Mouse (Mus musculus) MEL (cell line): ENCODE measurements around the gene Fra10ac1. TPM values are rescaled to one million over a fixed set of nuclear protein-coding genes. Genes with fewer than 3 reads are reported as not detected.

ENCODE experiments used
- DNase-seq: peaks from one replicate; pipeline ENCODE4 v3.0.0; 2011; ENCODE audit warnings: low read depth, low spot score
- H3K27ac ChIP-seq: 2 replicates; pipeline ENCODE4 v1.5.1; 2012; ENCODE audit warnings: low read depth, mild to moderate bottlenecking, control low read depth, low read length, moderate library complexity; ENCODE audit not compliant: control insufficient read depth
- H3K27me3 ChIP-seq, 2 experiments: fragments of 150-350 bp in 1 of 2; sonication (generic) in 1 of 2; 2 replicates each; pipeline ENCODE4 v1.6.1; 2012; ENCODE audit warnings: low read length in 2 of 2, mild to moderate bottlenecking in 2 of 2, improper control_type of control experiment in 1 of 2, moderate library complexity in 1 of 2; ENCODE audit not compliant: insufficient read depth in 2 of 2, control insufficient read depth in 1 of 2
- H3K36me3 ChIP-seq, 2 experiments: 2 replicates each; pipeline ENCODE4 v1.6.1; 2012 to 2014; ENCODE audit warnings: low read length in 2 of 2, improper control_type of control experiment in 1 of 2, inconsistent platforms in 1 of 2, mild to moderate bottlenecking in 1 of 2; ENCODE audit not compliant: insufficient read depth in 2 of 2, control insufficient read depth in 1 of 2
- H3K4me1 ChIP-seq, 2 experiments: fragments of 150-350 bp in 1 of 2; sonication (generic) in 1 of 2; 2 replicates each; pipeline ENCODE4 v1.6.1; 2012; ENCODE audit warnings: low read length in 2 of 2, improper control_type of control experiment in 1 of 2, mild to moderate bottlenecking in 1 of 2; ENCODE audit not compliant: insufficient read depth in 2 of 2, control insufficient read depth in 1 of 2
- H3K4me3 ChIP-seq, 2 experiments: fragments of 150-350 bp in 1 of 2; sonication (generic) in 1 of 2; 2 replicates each; pipeline ENCODE4 v1.5.1; 2012; ENCODE audit warnings: low read depth in 2 of 2, low read length in 2 of 2, mild to moderate bottlenecking in 2 of 2, moderate library complexity in 2 of 2, control low read depth in 1 of 2, improper control_type of control experiment in 1 of 2; ENCODE audit not compliant: control insufficient read depth in 1 of 2, insufficient read depth in 1 of 2
- H3K79me2 ChIP-seq: 2 replicates; pipeline ENCODE4 v1.6.1; 2012; ENCODE audit warnings: mild to moderate bottlenecking, low read length, moderate library complexity; ENCODE audit not compliant: control insufficient read depth, poor library complexity, insufficient read depth
- H3K9ac ChIP-seq: 2 replicates; pipeline ENCODE4 v1.6.1; 2012; ENCODE audit warnings: low read depth, mild to moderate bottlenecking, control low read depth, low read length, moderate library complexity; ENCODE audit not compliant: control insufficient read depth, poor library complexity, severe bottlenecking
- H3K9me3 ChIP-seq: fragments of 150-350 bp; sonication (generic); replicated peaks from 2 replicates; pipeline ENCODE4 v1.6.1; 2012; ENCODE audit warnings: mild to moderate bottlenecking, low read length, improper control_type of control experiment, moderate library complexity; ENCODE audit not compliant: insufficient read depth
- BHLHE40 ChIP-seq: IDR thresholded peaks from 2 replicates; pipeline ENCODE4 v1.6.1; 2012; ENCODE audit warnings: low read depth, mild to moderate bottlenecking, inconsistent platforms, low read length, improper control_type of control experiment, borderline replicate concordance
- CHD1 ChIP-seq: IDR thresholded peaks from 2 replicates; pipeline ENCODE4 v1.6.1; 2012; ENCODE audit warnings: low read depth, mild to moderate bottlenecking, inconsistent platforms, low read length, improper control_type of control experiment
- CTCF ChIP-seq, 3 experiments: IDR thresholded peaks in 2 of 3; conservative IDR thresholded peaks in 1 of 3; 2 replicates each; pipeline ENCODE4 v1.5.1; 2011 to 2012; ENCODE audit warnings: low read length in 3 of 3, low read depth in 2 of 3, mild to moderate bottlenecking in 2 of 3, improper control_type of control experiment in 1 of 3, inconsistent platforms in 1 of 3, mixed read lengths in 1 of 3, moderate library complexity in 1 of 3; ENCODE audit not compliant: control insufficient read depth in 1 of 3, insufficient read depth in 1 of 3, poor library complexity in 1 of 3, severe bottlenecking in 1 of 3
- E2F4 ChIP-seq: IDR thresholded peaks from 2 replicates; pipeline ENCODE4 v1.6.1; 2011; ENCODE audit warnings: low read depth, low read length, improper control_type of control experiment, borderline replicate concordance
- ETS1 ChIP-seq: IDR thresholded peaks from 2 replicates; pipeline ENCODE4 v1.6.1; 2012; ENCODE audit warnings: low read depth, mild to moderate bottlenecking, inconsistent platforms, low read length, improper control_type of control experiment, moderate library complexity
- GABPA ChIP-seq: IDR thresholded peaks from 2 replicates; pipeline ENCODE4 v1.6.1; 2012; ENCODE audit warnings: low read depth, mild to moderate bottlenecking, inconsistent platforms, low read length, improper control_type of control experiment, moderate library complexity
- HCFC1 ChIP-seq: IDR thresholded peaks from 2 replicates; pipeline ENCODE4 v1.6.1; 2012; ENCODE audit warnings: low read depth, mild to moderate bottlenecking, inconsistent platforms, low read length, improper control_type of control experiment, moderate library complexity
- KAT2A ChIP-seq: conservative IDR thresholded peaks from 2 replicates; pipeline ENCODE4 v1.6.1; 2012; ENCODE audit warnings: low read depth, low read length, improper control_type of control experiment, inconsistent platforms
- MAFK ChIP-seq: IDR thresholded peaks from 2 replicates; pipeline ENCODE4 v1.6.1; 2011; ENCODE audit warnings: low read depth, mild to moderate bottlenecking, low read length, improper control_type of control experiment, borderline replicate concordance
- MAX ChIP-seq: IDR thresholded peaks from 2 replicates; pipeline ENCODE4 v1.6.1; 2011; ENCODE audit warnings: low read length, improper control_type of control experiment
- MYB ChIP-seq: IDR thresholded peaks from 2 replicates; pipeline ENCODE4 v1.6.1; 2011; ENCODE audit warnings: mild to moderate bottlenecking, low read depth, low read length, improper control_type of control experiment
- NELFE ChIP-seq: IDR thresholded peaks from 2 replicates; pipeline ENCODE4 v1.6.1; 2011; ENCODE audit warnings: low read depth, low read length, improper control_type of control experiment
- NRF1 ChIP-seq: IDR thresholded peaks from 2 replicates; pipeline ENCODE4 v1.6.1; 2014; ENCODE audit warnings: low read depth, mild to moderate bottlenecking, inconsistent platforms, low read length, improper control_type of control experiment, moderate library complexity; ENCODE audit not compliant: poor library complexity, insufficient read depth, severe bottlenecking
- POLR2A ChIP-seq, 2 experiments: IDR thresholded peaks; 2 replicates each; pipeline ENCODE4 v1.6.1; 2011 to 2012; ENCODE audit warnings: low read length in 2 of 2, mild to moderate bottlenecking in 2 of 2, control low read depth in 1 of 2, improper control_type of control experiment in 1 of 2, low read depth in 1 of 2, moderate library complexity in 1 of 2; ENCODE audit not compliant: control insufficient read depth in 1 of 2, insufficient read depth in 1 of 2, poor library complexity in 1 of 2
- POLR2AphosphoS2 ChIP-seq: IDR thresholded peaks from 2 replicates; pipeline ENCODE4 v1.6.1; 2011; ENCODE audit warnings: low read length, improper control_type of control experiment
- POLR2AphosphoS5 ChIP-seq: IDR thresholded peaks from 2 replicates; pipeline ENCODE4 v1.6.1; 2012; ENCODE audit warnings: low read depth, borderline replicate concordance, mild to moderate bottlenecking, inconsistent platforms, low read length, moderate library complexity, mixed read lengths
- RAD21 ChIP-seq: IDR thresholded peaks from 2 replicates; pipeline ENCODE4 v1.6.1; 2011; ENCODE audit warnings: mild to moderate bottlenecking, low read depth, low read length, improper control_type of control experiment
- RCOR1 ChIP-seq: IDR thresholded peaks from 2 replicates; pipeline ENCODE4 v1.6.1; 2012; ENCODE audit warnings: low read depth, mild to moderate bottlenecking, inconsistent platforms, low read length, improper control_type of control experiment
- SMC3 ChIP-seq: IDR thresholded peaks from 2 replicates; pipeline ENCODE4 v1.6.1; 2011; ENCODE audit warnings: low read depth, low read length, improper control_type of control experiment
- TBP ChIP-seq: IDR thresholded peaks from 2 replicates; pipeline ENCODE4 v1.8.0; 2011; ENCODE audit warnings: low read depth, low read length, improper control_type of control experiment
- TCF12 ChIP-seq: IDR thresholded peaks from 2 replicates; pipeline ENCODE4 v1.6.1; 2014; ENCODE audit warnings: low read depth, mild to moderate bottlenecking, inconsistent platforms, low read length, improper control_type of control experiment, moderate library complexity
- USF2 ChIP-seq, 2 experiments: IDR thresholded peaks; 2 replicates each; pipeline ENCODE4 v1.6.1; 2011 to 2012; ENCODE audit warnings: improper control_type of control experiment in 2 of 2, low read length in 2 of 2, borderline replicate concordance in 1 of 2, inconsistent platforms in 1 of 2, low read depth in 1 of 2, mild to moderate bottlenecking in 1 of 2; ENCODE audit not compliant: insufficient read depth in 1 of 2
- ZMIZ1 ChIP-seq: IDR thresholded peaks from 2 replicates; pipeline ENCODE4 v1.6.1; 2012; ENCODE audit warnings: low read depth, mild to moderate bottlenecking, inconsistent platforms, low read length, improper control_type of control experiment, moderate library complexity
- ZNF384 ChIP-seq: IDR thresholded peaks from 2 replicates; pipeline ENCODE4 v1.6.1; 2012; ENCODE audit warnings: low read depth, mild to moderate bottlenecking, inconsistent platforms, low read length, improper control_type of control experiment
- polyA plus RNA-seq, 2 experiments: library from polyadenylated mRNA; stranded (reverse) in 1 of 2; unstranded in 1 of 2; fragments of >175 nt in 1 of 2; fragments of >200 nt in 1 of 2; gene quantifications; 2 replicates each; pipeline versions ENCODE4 v1.2.1 to v1.2.4; 2012; ENCODE audit warnings: low replicate concordance in 2 of 2, low read depth in 1 of 2; ENCODE audit not compliant: insufficient read length in 2 of 2, insufficient read depth in 1 of 2, missing spikeins in 1 of 2
- total RNA-seq: library from RNA; depleted of rRNA; stranded (reverse); fragments of 300-350 nt; gene quantifications from 2 replicates; pipeline ENCODE4 v1.2.3, GENCODE M21; 2012

Gene Fra10ac1
- total and polyA plus RNA-seq, 3 experiments = 9.1 to 17.0 TPM; not detected in 1

GRCm38 (mm10) chr19:38190606-38191005, 33.4 kb downstream of the Fra10ac1 start:
- no peak for DNase-seq
- H3K27me3 ChIP-seq = no peaks in the 10 kb centered on the region

GRCm38 (mm10) chr19:38187345-38187680, 36.6 kb downstream of the Fra10ac1 start:
- Histone ChIP-seq H3K36me3 (peaks cover 0 to 2% of the 10 kb centered on the region in 2 experiments; a peak in 3 of 4 replicates), H3K4me1 (no peaks in the 10 kb centered on the region), H3K4me3 (no peak overlapping the region), H3K9me3 (no peaks in the 10 kb centered on the region), H3K27ac (no peak overlapping the region), H3K79me2 (no peaks in the 10 kb centered on the region), H3K27me3 (no peaks in the 10 kb centered on the region), H3K9ac (no peak overlapping the region)
- no peak for DNase-seq
- TF ChIP-seq E2F4 (no peak), POLR2A (IDR thresholded peaks at IDR 0.05; ENCODE audit: control insufficient read depth in 1 of 2, insufficient read depth in 1 of 2, low read depth in 1 of 2, low read length in 2 of 2, poor library complexity in 1 of 2) (no peak), POLR2AphosphoS2 (no peak), USF2 (IDR thresholded peaks at IDR 0.05; ENCODE audit: borderline replicate concordance in 1 of 2, insufficient read depth in 1 of 2, low read depth in 1 of 2, low read length in 2 of 2) (no peak), ZNF384 (no peak)

More at GRCm38 (mm10) chr19:38190606-38191005, 33.4 kb downstream of the Fra10ac1 start:
- no peaks in the 10 kb centered on the region for H3K79me2 ChIP-seq
- no peak overlapping the region for H3K9ac ChIP-seq
- H3K4me3 ChIP-seq = no peak overlapping the region
- no peak overlapping the region for H3K27ac ChIP-seq
- H3K4me1 ChIP-seq = no peaks in the 10 kb centered on the region
- H3K36me3 ChIP-seq = peaks cover 0 to 4% of the 10 kb centered on the region in 2 experiments; a peak in 3 of 4 replicates
- TF ChIP-seq RCOR1 (no peak), CTCF (IDR thresholded peaks at IDR 0.05 in 2 of 3, conservative IDR thresholded peaks at IDR 0.05 in 1 of 3; ENCODE audit: control insufficient read depth in 1 of 3, insufficient read depth in 1 of 3, low read depth in 2 of 3, low read length in 3 of 3, poor library complexity in 1 of 3, severe bottlenecking in 1 of 3) (no peak), USF2 (IDR thresholded peaks at IDR 0.05; ENCODE audit: borderline replicate concordance in 1 of 2, insufficient read depth in 1 of 2, low read depth in 1 of 2, low read length in 2 of 2) (no peak), POLR2AphosphoS2 (no peak), TBP (no peak), CHD1 (no peak), TCF12 (no peak), HCFC1 (no peak), NRF1 (no peak), KAT2A (no peak)
- no peaks in the 10 kb centered on the region for H3K9me3 ChIP-seq

GRCm38 (mm10) chr19:38186631-38187344, 37.2 kb downstream of the Fra10ac1 start:
- no peaks in the 10 kb centered on the region for H3K79me2 ChIP-seq
- H3K36me3 ChIP-seq = peaks cover 0 to 2% of the 10 kb centered on the region in 2 experiments; a peak in 2 of 4 replicates
- no peaks in the 10 kb centered on the region for H3K9me3 ChIP-seq
- no peak overlapping the region for H3K4me3 ChIP-seq
- H3K27ac ChIP-seq = no peak overlapping the region
- peak; percentile 9 for DNase-seq
- H3K4me1 ChIP-seq = no peaks in the 10 kb centered on the region
- H3K9ac ChIP-seq = no peak overlapping the region
- H3K27me3 ChIP-seq = no peaks in the 10 kb centered on the region
- TF ChIP-seq SMC3 (no peak), MYB (no peak), ZNF384 (no peak), HCFC1 (no peak), NELFE (no peak), CTCF (IDR thresholded peaks at IDR 0.05 in 2 of 3, conservative IDR thresholded peaks at IDR 0.05 in 1 of 3; ENCODE audit: control insufficient read depth in 1 of 3, insufficient read depth in 1 of 3, low read depth in 2 of 3, low read length in 3 of 3, poor library complexity in 1 of 3, severe bottlenecking in 1 of 3) (no peak), POLR2AphosphoS5 (no peak), GABPA (no peak), BHLHE40 (no peak), ETS1 (no peak), RAD21 (no peak), NRF1 (no peak), MAX (no peak), ZMIZ1 (no peak), MAFK (no peak)
